24 mouse cellular contexts compared by ENCODE assay signal in genomic region chr13:32957917-32958316, GRCm38 (mm10). TPM values are rescaled to one million over a fixed set of nuclear protein-coding genes. Genes with fewer than 3 reads are reported as not detected.
DNase-seq lines count a peak whose midpoint lies in the region; ATAC-seq lines count a peak whose summit lies in the region.
"Had no signal": no experiment of that assay in that cellular context is flagged by ENCODE, and none has a peak within 500 bp of the region (broad histone marks: within the 10 kb centered on the region; RNA-seq: fewer than 3 reads in every experiment).

No protein-coding gene starts in this region.

- DNase-seq in adrenal gland, postnatal 14 days, result peak; percentile 30
- no peak for DNase-seq in adrenal gland, adult 8-10 months
- peak; percentile 14 for DNase-seq in kidney, adult 9 months
- peak; percentile 24 for DNase-seq in fibroblast of lung, adult 2 months (ENCODE audit: low read depth)
- DNase-seq in lung, postnatal 25 days (ENCODE audit: low spot score), result peak; percentile 55
- no peak for DNase-seq in gastrocnemius, postnatal 14 days
- DNase-seq in layer of hippocampus, postnatal 14 days (ENCODE audit: low spot score in 2 of 2), result no peak
- DNase-seq: cerebellum, adult 18-20 months; cerebellum, postnatal 36 days; gastrocnemius, postnatal 36 days; kidney, postnatal 10 days; retina, postnatal 1 day; thymus, adult 18-20 months had no signal

- H3K27ac ChIP-seq in kidney, embryonic 15.5 days, result no peak overlapping the region
- H3K27ac ChIP-seq: forebrain, embryonic 13.5 days; hindbrain, embryonic 12.5 days; liver, embryonic 12.5 days; midbrain, embryonic 13.5 days had no signal

- H3K4me3 ChIP-seq in kidney, embryonic 15.5 days (replicated peaks), result no peak overlapping the region
- H3K4me3 ChIP-seq: forebrain, embryonic 13.5 days; hindbrain, embryonic 12.5 days; liver, embryonic 12.5 days; midbrain, embryonic 13.5 days; myocyte had no signal

- intact Hi-C loops in gastrocnemius, postnatal 14 days (cut with DNase I; ENCODE audit: low total_unique reads), result no loop called here

- H3K9ac ChIP-seq in kidney, embryonic 15.5 days, result no peak overlapping the region
- H3K9ac ChIP-seq: forebrain, embryonic 13.5 days; hindbrain, embryonic 12.5 days; liver, embryonic 12.5 days; midbrain, embryonic 13.5 days had no signal

- no peaks in the 10 kb centered on the region for H3K27me3 ChIP-seq in kidney, embryonic 15.5 days
- H3K27me3 ChIP-seq: forebrain, embryonic 13.5 days; hindbrain, embryonic 12.5 days; liver, embryonic 12.5 days; midbrain, embryonic 13.5 days had no signal

- no peak for ATAC-seq in kidney, embryonic 15.5 days (replicated peaks; ENCODE audit: low FRiP score)
- ATAC-seq: forebrain, embryonic 13.5 days; liver, embryonic 12.5 days; midbrain, embryonic 13.5 days had no signal

- H3K4me1 ChIP-seq in kidney, embryonic 15.5 days, result no peaks in the 10 kb centered on the region
- H3K4me1 ChIP-seq: forebrain, embryonic 13.5 days; hindbrain, embryonic 12.5 days; midbrain, embryonic 13.5 days had no signal

- no peaks in the 10 kb centered on the region for H3K9me3 ChIP-seq in kidney, embryonic 15.5 days (replicated peaks)
- H3K9me3 ChIP-seq: forebrain, embryonic 13.5 days; hindbrain, embryonic 12.5 days; liver, embryonic 12.5 days; midbrain, embryonic 13.5 days had no signal

- H3K36me3 ChIP-seq in kidney, embryonic 15.5 days, result no peaks in the 10 kb centered on the region
- H3K36me3 ChIP-seq: hindbrain, embryonic 12.5 days; liver, embryonic 12.5 days; midbrain, embryonic 13.5 days had no signal

- WGBS in kidney, embryonic 15.5 days, result 70% methylated on average over 4 of the region's 4 CpGs

- no peak overlapping the region for H3K4me2 ChIP-seq in kidney, embryonic 15.5 days
- H3K4me2 ChIP-seq: forebrain, embryonic 13.5 days; hindbrain, embryonic 12.5 days; liver, embryonic 12.5 days; midbrain, embryonic 13.5 days had no signal

RNA-seq across cellular contexts. Expression of gene Serpinb6b, which starts 7.1 kb away (rescaled TPM):
- total RNA-seq in adrenal gland, postnatal 14 days (2021), result 26.4 and 27.6 TPM in 2 replicates
- total RNA-seq in adrenal gland, adult 8-10 months (2022), result 10 to 100 TPM; 22.3 to 44.8 (median 27.7) TPM
- 3.9 and 5.0 TPM in 2 replicates for polyA plus RNA-seq in kidney, embryonic 15.5 days (2015; fragmentation: Nextera tagmentation; extraction: Ambion mirVana)
- total RNA-seq in gastrocnemius, postnatal 14 days (2021), result 1 to 10 TPM; 2.4 to 3.0 TPM
- total RNA-seq in layer of hippocampus, postnatal 14 days (2021), result 1 to 10 TPM; 2.0 to 3.6 TPM

RNA-seq across cellular contexts. Expression of gene Serpinb9, which starts 45.1 kb away (rescaled TPM):
- 14.4 and 16.1 TPM in 2 replicates for total RNA-seq in adrenal gland, postnatal 14 days (2021)
- 10 to 100 TPM; 16.8 to 24.1 (median 22.0) TPM for total RNA-seq in adrenal gland, adult 8-10 months (2022)
- polyA plus RNA-seq in kidney, embryonic 15.5 days (2015; fragmentation: Nextera tagmentation; extraction: Ambion mirVana), result 8.8 and 9.3 TPM in 2 replicates
- total RNA-seq in gastrocnemius, postnatal 14 days (2021), result 1 to 10 TPM; 2.5 to 2.7 TPM
- total RNA-seq in layer of hippocampus, postnatal 14 days (2021), result 1 to 10 TPM; 5.4 to 6.5 TPM

RNA-seq across cellular contexts. Expression of gene Serpinb1c, which starts 59.9 kb away (rescaled TPM):
- total RNA-seq in adrenal gland, postnatal 14 days (2021), result not detected in 2 replicates
- not detected for total RNA-seq in adrenal gland, adult 8-10 months (2022)
- polyA plus RNA-seq in kidney, embryonic 15.5 days (2015; fragmentation: Nextera tagmentation; extraction: Ambion mirVana), result not detected in 2 replicates
- under 1 TPM; 0.57 to 0.58 TPM for total RNA-seq in gastrocnemius, postnatal 14 days (2021)
- total RNA-seq in layer of hippocampus, postnatal 14 days (2021), result under 1 TPM in 1 of 2 experiments, not detected in 1; 0.35 TPM
- total RNA-seq: left cerebral cortex, adult 8-10 months; megakaryocyte progenitor cell, adult 5-6 weeks; neutrophil, adult 5-6 weeks had no signal
- polyA plus RNA-seq: forebrain, embryonic 13.5 days; hindbrain, embryonic 12.5 days; intestine, embryonic 14.5 days; limb, embryonic 11.5 days; midbrain, embryonic 13.5 days had no signal

Comparison
In these comparisons a context has a peak if more than half of its experiments do, and no peak if none do; other contexts are left out.
1. DNase-seq: peak in adrenal gland, postnatal 14 days (single experiment), kidney, adult 9 months (single experiment), fibroblast of lung, adult 2 months (single experiment) and lung, postnatal 25 days (single experiment); none in adrenal gland, adult 8-10 months (single experiment), gastrocnemius, postnatal 14 days (single experiment) and layer of hippocampus, postnatal 14 days (0 of 2).